Mouse (Mus musculus) lung, postnatal 0 days (tissue): ENCODE data around the gene Cryzl2. TPM values are rescaled to one million over a fixed set of nuclear protein-coding genes. Genes with fewer than 3 reads are reported as not detected.

ENCODE experiments used
- ATAC-seq: fragments of 200-750 bp; cut with Nextera tagmentation; 2 replicates; pipeline ENCODE4 v1.8.0; 2017; ENCODE audit warnings: moderate library complexity
- DNase-seq: peaks from one replicate; pipeline ENCODE4 v3.0.0-alpha.2; 2016; ENCODE audit warnings: low spot score
- H3K27ac ChIP-seq: fragments of 300-500 bp; sonication (generic); 2 replicates; pipeline ENCODE4 v1.5.1; 2014; ENCODE audit warnings: antibody characterized with exemption, mild to moderate bottlenecking, low read length, mixed read lengths
- H3K27me3 ChIP-seq: fragments of 300-500 bp; sonication (generic); replicated peaks from 2 replicates; pipeline ENCODE4 v1.6.1; 2014; ENCODE audit warnings: low read length, mixed read lengths; ENCODE audit not compliant: insufficient read depth
- H3K36me3 ChIP-seq: fragments of 300-500 bp; sonication (generic); 2 replicates; pipeline ENCODE4 v1.6.1; 2014; ENCODE audit warnings: low read length, mixed read lengths; ENCODE audit not compliant: insufficient read depth
- H3K4me1 ChIP-seq: fragments of 300-500 bp; sonication (generic); 2 replicates; pipeline ENCODE4 v1.6.1; 2014; ENCODE audit warnings: antibody characterized with exemption, low read depth, low read length, mixed read lengths; ENCODE audit not compliant: insufficient read depth
- H3K4me2 ChIP-seq: fragments of 300-500 bp; sonication (generic); replicated peaks from 2 replicates; pipeline ENCODE4 v1.6.1; 2014; ENCODE audit warnings: low read depth, mild to moderate bottlenecking, low read length, moderate library complexity, mixed read lengths
- H3K4me3 ChIP-seq: fragments of 300-500 bp; sonication (generic); 2 replicates; pipeline ENCODE4 v1.5.1; 2014; ENCODE audit warnings: low read depth, low read length
- H3K9ac ChIP-seq: fragments of 300-500 bp; sonication (generic); replicated peaks from 2 replicates; pipeline ENCODE4 v1.6.1; 2014; ENCODE audit warnings: low read depth, mild to moderate bottlenecking
- H3K9me3 ChIP-seq: fragments of 300-500 bp; sonication (generic); 2 replicates; pipeline ENCODE4 v1.6.1; 2016; ENCODE audit warnings: low read length, mixed read lengths
- CTCF ChIP-seq: IDR thresholded peaks from 2 replicates; pipeline ENCODE4 v1.5.1; 2016; ENCODE audit warnings: antibody characterized with exemption, mild to moderate bottlenecking
- EP300 ChIP-seq: IDR thresholded peaks from 2 replicates; pipeline ENCODE4 v1.6.1; 2016; ENCODE audit warnings: antibody characterized with exemption, mild to moderate bottlenecking, control low read depth
- WGBS: fragments of 180-500 bp; shearing (Covaris S2); extraction: QIAGEN DNeasy Blood & Tissue Kit; methylation state at CpG from one replicate; pipeline ENCODE4 v1.1.7; 2014; 5-methylcytosine and 5-hydroxymethylcytosine counted together
- polyA plus RNA-seq: library from polyadenylated mRNA; unstranded; fragments of >200 nt; fragmentation: Nextera tagmentation; extraction: Ambion mirVana; gene quantifications from 2 replicates; pipeline ENCODE4 v1.2.1, GENCODE M21; 2015

Cryzl2 gene
- polyA plus RNA-seq, 1 experiment from 2014 or later, result 9.4 TPM

GRCm38 (mm10) chr1:157426933-157427332 is 31.4 kb upstream of the Cryzl2 start:
- ATAC-seq (no peak), DNase-seq (no peak)
- Histone ChIP-seq H3K27me3 (no peaks in the 10 kb centered on the region), H3K9me3 (no peaks in the 10 kb centered on the region), H3K36me3 (no peaks in the 10 kb centered on the region), H3K4me1 (no peaks in the 10 kb centered on the region), H3K9ac (no peak overlapping the region), H3K4me2 (no peak overlapping the region), H3K4me3 (no peak overlapping the region), H3K27ac (no peak overlapping the region)
- 46% methylated on average over 1 of the region's 1 CpGs for WGBS
- TF ChIP-seq EP300 (no peak), CTCF (no peak)

- H3K27ac ChIP-seq, result no peak overlapping the region
- TF ChIP-seq EP300 (no peak), CTCF (no peak)
- WGBS, result 97% methylated on average over 4 of the region's 4 CpGs
- ATAC-seq, result no peak
- no peak overlapping the region for H3K9ac ChIP-seq
- H3K9me3 ChIP-seq, result no peaks in the 10 kb centered on the region
- H3K36me3 ChIP-seq, result no peaks in the 10 kb centered on the region
- no peak for DNase-seq
- no peak overlapping the region for H3K4me2 ChIP-seq
- H3K4me1 ChIP-seq, result no peaks in the 10 kb centered on the region
- H3K27me3 ChIP-seq, result no peaks in the 10 kb centered on the region
- no peak overlapping the region for H3K4me3 ChIP-seq
Observed at GRCm38 (mm10) chr1:157427604-157428003, 30.8 kb upstream of the Cryzl2 start.

GRCm38 (mm10) chr1:157428366-157428765 is 30.0 kb upstream of the Cryzl2 start:
- no peak for ATAC-seq
- Histone ChIP-seq H3K9ac (no peak overlapping the region), H3K27me3 (no peaks in the 10 kb centered on the region), H3K9me3 (no peaks in the 10 kb centered on the region), H3K4me3 (no peak overlapping the region), H3K4me2 (no peak overlapping the region), H3K27ac (no peak overlapping the region), H3K4me1 (no peaks in the 10 kb centered on the region), H3K36me3 (no peaks in the 10 kb centered on the region)
- DNase-seq, result no peak
- TF ChIP-seq EP300 (no peak), CTCF (no peak)
- 82% methylated on average over 3 of the region's 3 CpGs for WGBS

DNA sequence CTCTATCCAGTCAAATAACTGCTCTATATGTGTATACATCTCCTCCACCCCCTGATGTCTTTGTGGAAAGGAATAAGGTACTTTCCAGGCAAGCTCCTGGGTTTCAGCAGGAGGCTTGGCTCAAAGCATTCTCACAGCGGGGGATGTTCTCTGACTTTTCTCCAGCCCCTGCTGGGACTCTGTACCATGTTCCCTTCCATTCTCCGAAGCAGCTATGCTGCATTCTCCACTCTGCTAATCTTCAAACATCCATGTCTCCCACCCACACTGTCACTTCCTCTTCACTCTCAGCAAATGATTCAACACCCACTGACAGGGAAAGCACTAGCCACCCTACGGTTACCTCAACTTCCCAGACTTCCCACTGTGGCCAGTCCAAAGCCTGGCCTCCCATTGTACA is 25.1 kb upstream of the Cryzl2 start:
- no peak overlapping the region for H3K4me2 ChIP-seq
- no peak overlapping the region for H3K27ac ChIP-seq
- WGBS, result 26% methylated on average over 3 of the region's 3 CpGs
- no peak overlapping the region for H3K9ac ChIP-seq
- H3K4me3 ChIP-seq, result no peak overlapping the region
- H3K36me3 ChIP-seq, result no peaks in the 10 kb centered on the region
- ATAC-seq (no peak), DNase-seq (no peak)
- no peaks in the 10 kb centered on the region for H3K4me1 ChIP-seq
- H3K9me3 ChIP-seq, result no peaks in the 10 kb centered on the region
- no peaks in the 10 kb centered on the region for H3K27me3 ChIP-seq
- TF ChIP-seq EP300, result no peak
- TF ChIP-seq CTCF, result no peak

DNA sequence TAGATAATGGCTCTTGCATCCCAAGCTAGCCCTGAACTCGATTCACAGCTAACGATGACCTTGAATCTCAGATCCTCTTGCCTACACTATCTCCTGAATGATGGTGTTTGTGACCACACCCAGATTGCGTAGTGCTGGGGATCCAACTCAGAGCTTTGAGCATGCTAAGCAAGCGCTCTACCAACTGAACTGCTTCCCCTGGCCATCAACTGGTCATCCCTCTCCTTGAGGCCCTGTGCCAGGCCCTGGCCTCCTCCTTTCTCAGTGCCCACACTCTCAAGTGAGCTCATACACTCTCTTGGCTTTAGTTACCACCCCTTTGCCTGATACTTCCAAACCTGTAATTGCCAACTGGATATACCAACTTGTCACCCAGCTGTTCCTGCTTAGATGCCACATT is 24.0 kb upstream of the Cryzl2 start:
- H3K36me3 ChIP-seq, result no peaks in the 10 kb centered on the region
- no peak overlapping the region for H3K9ac ChIP-seq
- no peak overlapping the region for H3K27ac ChIP-seq
- H3K4me1 ChIP-seq, result no peaks in the 10 kb centered on the region
- H3K4me3 ChIP-seq, result no peak overlapping the region
- DNase-seq (no peak), ATAC-seq (no peak)
- TF ChIP-seq CTCF (no peak), EP300 (no peak)
- 89% methylated on average over 4 of the region's 4 CpGs for WGBS
- no peaks in the 10 kb centered on the region for H3K9me3 ChIP-seq
- H3K27me3 ChIP-seq, result no peaks in the 10 kb centered on the region
- H3K4me2 ChIP-seq, result no peak overlapping the region

DNA sequence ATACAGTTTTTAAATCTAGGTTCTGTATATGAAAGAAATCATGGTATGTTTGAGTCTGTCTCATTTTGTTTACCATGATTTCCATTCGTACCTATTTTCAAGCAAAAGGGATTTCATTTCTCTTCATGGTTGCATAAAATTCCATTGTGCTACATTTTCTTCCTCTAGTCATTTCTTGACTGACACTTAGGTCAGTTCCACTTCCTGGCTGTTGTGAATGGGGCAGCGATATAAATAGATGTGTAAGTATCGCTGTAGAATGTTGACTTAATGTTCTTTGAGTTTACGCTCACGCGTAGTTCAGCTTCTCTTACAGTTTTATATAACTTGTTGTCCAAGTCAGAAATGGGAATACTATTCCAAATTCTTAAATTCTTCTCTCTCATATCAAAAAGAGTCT is 22.5 kb upstream of the Cryzl2 start:
- TF ChIP-seq EP300, result no peak
- TF ChIP-seq CTCF, result no peak
- Histone ChIP-seq H3K4me2 (no peak overlapping the region), H3K9me3 (no peaks in the 10 kb centered on the region), H3K27me3 (no peaks in the 10 kb centered on the region), H3K4me3 (no peak overlapping the region), H3K4me1 (no peaks in the 10 kb centered on the region), H3K9ac (no peak overlapping the region), H3K36me3 (no peaks in the 10 kb centered on the region), H3K27ac (no peak overlapping the region)
- 27% methylated on average over 6 of the region's 6 CpGs for WGBS
- DNase-seq (peak; percentile 31), ATAC-seq (no peak)

DNA sequence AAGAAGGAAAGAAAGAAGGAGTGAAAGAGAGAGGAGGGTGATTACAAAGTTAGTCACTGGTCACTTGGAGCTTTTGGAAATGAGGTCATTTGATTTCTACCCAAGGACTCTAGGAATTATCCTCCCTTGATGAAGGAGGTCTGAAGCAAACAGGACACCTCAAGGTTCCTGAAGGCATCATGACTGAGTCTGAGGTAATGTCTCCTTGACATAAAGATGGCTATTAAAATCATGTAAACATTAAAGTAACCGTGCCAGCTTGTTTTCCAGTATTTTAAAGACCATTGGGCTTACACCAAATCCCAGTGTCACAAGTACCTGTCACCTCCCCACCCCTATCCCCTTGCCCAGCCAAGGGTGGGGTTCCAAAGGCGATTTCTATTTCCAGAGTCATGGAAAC is 20.1 kb upstream of the Cryzl2 start:
- H3K4me2 ChIP-seq, result no peak overlapping the region
- no peaks in the 10 kb centered on the region for H3K9me3 ChIP-seq
- 74% methylated on average over 2 of the region's 2 CpGs for WGBS
- H3K27ac ChIP-seq, result no peak overlapping the region
- DNase-seq, result no peak
- no peak for ATAC-seq
- TF ChIP-seq CTCF, result no peak
- no peak for TF ChIP-seq EP300
- no peaks in the 10 kb centered on the region for H3K4me1 ChIP-seq
- H3K27me3 ChIP-seq, result no peaks in the 10 kb centered on the region
- H3K36me3 ChIP-seq, result no peaks in the 10 kb centered on the region
- H3K9ac ChIP-seq, result no peak overlapping the region
- no peak overlapping the region for H3K4me3 ChIP-seq
